Mouse (Mus musculus) midbrain, embryonic 15.5 days (tissue): Measurements from ENCODE around the gene Wwox. TPM values are rescaled to one million over a fixed set of nuclear protein-coding genes. Genes with fewer than 3 reads are reported as not detected.

Experiments used
- ATAC-seq: fragments of 200-750 bp; cut with Nextera tagmentation; replicated peaks from 2 replicates; pipeline ENCODE4 v1.8.0; 2017; ENCODE audit warnings: moderate TSS enrichment
- H3K27ac ChIP-seq: fragments of 300-500 bp; sonication (generic); 2 replicates; pipeline ENCODE4 v1.5.1; 2015; ENCODE audit warnings: mild to moderate bottlenecking, inconsistent platforms
- H3K27me3 ChIP-seq: fragments of 300-500 bp; sonication (generic); replicated peaks from 2 replicates; pipeline ENCODE4 v1.6.1; 2015; ENCODE audit warnings: inconsistent platforms
- H3K36me3 ChIP-seq: fragments of 300-500 bp; sonication (generic); replicated peaks from 2 replicates; pipeline ENCODE4 v1.6.1; 2015; ENCODE audit warnings: inconsistent platforms
- H3K4me1 ChIP-seq: fragments of 300-500 bp; sonication (generic); 2 replicates; pipeline ENCODE4 v1.6.1; 2015; ENCODE audit warnings: inconsistent platforms
- H3K4me2 ChIP-seq: fragments of 300-500 bp; sonication (generic); 2 replicates; pipeline ENCODE4 v1.6.1; 2015; ENCODE audit warnings: inconsistent platforms, mild to moderate bottlenecking, moderate library complexity
- H3K4me3 ChIP-seq: fragments of 300-500 bp; sonication (generic); 2 replicates; pipeline ENCODE4 v1.5.1; 2015; ENCODE audit warnings: mild to moderate bottlenecking, inconsistent platforms
- H3K9ac ChIP-seq: fragments of 300-500 bp; sonication (generic); 2 replicates; pipeline ENCODE4 v1.6.1; 2015; ENCODE audit warnings: mild to moderate bottlenecking, inconsistent platforms
- H3K9me3 ChIP-seq: fragments of 300-500 bp; sonication (generic); 2 replicates; pipeline ENCODE4 v1.6.1; 2016; ENCODE audit warnings: inconsistent platforms
- WGBS: fragments of 180-500 bp; shearing (Covaris S2); methylation state at CpG from one replicate; pipeline ENCODE4 v1.1.7; 2015; ENCODE audit warnings: mixed read lengths; 5-methylcytosine and 5-hydroxymethylcytosine counted together
- polyA plus RNA-seq: library from polyadenylated mRNA; unstranded; fragments of >200 nt; fragmentation: Nextera tagmentation; extraction: Ambion mirVana; gene quantifications from 2 replicates; pipeline ENCODE4 v1.2.1, GENCODE M21; 2015

Gene Wwox
- polyA plus RNA-seq, 1 experiment from 2014 or later: 13.2 TPM

DNA sequence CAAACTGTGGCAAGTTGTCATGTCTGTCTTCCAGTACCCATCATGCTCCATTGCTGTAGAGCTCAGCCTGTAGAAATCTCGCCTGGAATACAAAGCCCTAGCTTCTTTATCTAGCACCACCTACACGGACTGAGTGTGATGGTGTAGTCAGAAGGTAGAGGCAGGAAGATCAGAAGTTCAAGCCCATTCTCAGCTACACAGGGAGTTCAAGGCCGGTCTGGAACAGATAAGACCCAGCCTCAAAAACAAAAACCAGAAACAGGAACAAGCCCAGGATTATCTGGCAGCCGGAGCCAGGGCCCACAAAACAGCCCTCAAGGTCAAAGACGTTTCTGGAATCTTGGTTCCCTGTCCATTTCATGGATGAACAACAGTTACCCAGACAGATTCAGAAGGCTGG, 629.3 kb downstream of the Wwox start:
- no peak for ATAC-seq
- H3K4me3 ChIP-seq: no peak overlapping the region
- H3K36me3 ChIP-seq: no peaks in the 10 kb centered on the region
- H3K27ac ChIP-seq: no peak overlapping the region
- no peak overlapping the region for H3K9ac ChIP-seq
- H3K27me3 ChIP-seq: 0 out of 2 replicates have a peak, but pooled peaks cover 3% of the 10 kb centered on the region
- no peaks in the 10 kb centered on the region for H3K4me1 ChIP-seq
- WGBS: 75% methylated on average over 5 of the region's 5 CpGs
- no peaks in the 10 kb centered on the region for H3K9me3 ChIP-seq
- H3K4me2 ChIP-seq: no peak overlapping the region

DNA sequence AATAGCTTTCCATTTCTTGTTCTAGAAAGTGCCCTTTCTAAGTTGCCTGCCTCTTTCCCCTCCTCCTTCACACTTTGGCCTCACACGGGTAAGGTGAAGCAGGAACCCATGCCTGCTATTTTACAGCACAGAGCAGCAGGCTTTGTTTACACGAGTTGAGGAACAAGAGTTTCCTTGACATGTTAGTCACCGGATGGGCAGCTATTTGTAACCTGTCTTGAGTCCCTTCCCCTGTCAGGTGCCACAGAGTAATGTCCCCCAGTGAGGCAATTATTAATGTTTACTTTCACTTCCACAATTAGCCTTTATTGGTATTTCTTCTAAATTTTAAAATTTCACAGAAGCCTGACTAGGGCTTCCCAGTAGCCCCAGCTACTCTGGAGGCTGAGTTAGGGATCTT, 630.8 kb downstream of the Wwox start:
- WGBS: 61% methylated on average over 3 of the region's 3 CpGs

DNA sequence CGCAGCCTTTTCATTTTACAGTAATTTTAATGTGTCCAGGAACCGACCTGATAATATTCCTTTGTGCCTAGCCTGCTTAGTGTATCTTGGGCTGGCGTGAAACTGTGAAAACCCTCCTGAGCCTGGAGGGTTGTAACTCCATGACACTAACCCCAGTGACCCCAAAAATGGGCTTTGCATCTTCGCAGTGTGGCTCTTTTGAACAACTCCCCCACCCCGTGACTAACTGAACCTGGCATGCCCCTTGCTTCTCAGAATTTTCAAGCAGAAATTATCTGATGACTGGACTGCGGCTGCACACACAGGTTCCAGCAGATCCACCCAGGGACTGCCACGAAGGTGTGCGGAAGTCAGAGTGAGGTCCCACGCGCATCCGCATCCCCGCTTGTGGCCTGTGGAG, 631.8 kb downstream of the Wwox start:
- H3K27me3 ChIP-seq: no peaks in the 10 kb centered on the region
- H3K9me3 ChIP-seq: no peaks in the 10 kb centered on the region
- no peak overlapping the region for H3K4me3 ChIP-seq
- WGBS: 82% methylated on average over 12 of the region's 12 CpGs
- H3K4me2 ChIP-seq: no peak overlapping the region
- H3K9ac ChIP-seq: no peak overlapping the region
- H3K27ac ChIP-seq: no peak overlapping the region
- no peak for ATAC-seq
- H3K36me3 ChIP-seq: no peaks in the 10 kb centered on the region
- H3K4me1 ChIP-seq: no peaks in the 10 kb centered on the region

More for the DNA sequence above, 630.8 kb downstream of the Wwox start:
- Histone ChIP-seq H3K4me3 (no peak overlapping the region), H3K27ac (no peak overlapping the region), H3K4me1 (no peaks in the 10 kb centered on the region), H3K4me2 (no peak overlapping the region), H3K9me3 (no peaks in the 10 kb centered on the region), H3K36me3 (no peaks in the 10 kb centered on the region), H3K27me3 (no peaks in the 10 kb centered on the region), H3K9ac (no peak overlapping the region)
- ATAC-seq: no peak

DNA sequence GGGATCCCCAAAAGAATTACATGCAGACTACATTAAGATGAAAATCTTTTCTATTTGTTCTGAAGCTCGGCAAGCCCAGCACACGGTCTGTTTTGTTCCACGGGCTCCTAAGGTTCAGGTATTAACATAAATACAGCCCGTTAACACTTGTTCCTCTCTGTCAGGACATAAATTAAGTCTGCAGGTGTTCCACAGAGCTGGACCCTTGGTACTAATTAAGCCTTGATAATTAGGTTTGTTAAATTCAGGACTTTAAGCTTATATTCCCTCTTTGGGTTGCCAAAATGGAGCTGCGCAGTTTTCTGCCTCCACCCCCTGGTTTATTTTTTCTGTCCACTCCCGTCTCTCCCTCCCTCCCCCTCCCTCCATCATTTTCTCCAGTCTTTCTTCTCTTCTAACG, 638.8 kb downstream of the Wwox start:
- H3K4me3 ChIP-seq: no peak overlapping the region
- 57% methylated on average over 7 of the region's 7 CpGs for WGBS
- H3K27ac ChIP-seq: no peak overlapping the region
- H3K36me3 ChIP-seq: no peaks in the 10 kb centered on the region
- H3K27me3 ChIP-seq: no peaks in the 10 kb centered on the region
- H3K4me2 ChIP-seq: no peak overlapping the region
- H3K4me1 ChIP-seq: no peaks in the 10 kb centered on the region
- ATAC-seq: no peak
- no peaks in the 10 kb centered on the region for H3K9me3 ChIP-seq
- H3K9ac ChIP-seq: no peak overlapping the region

DNA sequence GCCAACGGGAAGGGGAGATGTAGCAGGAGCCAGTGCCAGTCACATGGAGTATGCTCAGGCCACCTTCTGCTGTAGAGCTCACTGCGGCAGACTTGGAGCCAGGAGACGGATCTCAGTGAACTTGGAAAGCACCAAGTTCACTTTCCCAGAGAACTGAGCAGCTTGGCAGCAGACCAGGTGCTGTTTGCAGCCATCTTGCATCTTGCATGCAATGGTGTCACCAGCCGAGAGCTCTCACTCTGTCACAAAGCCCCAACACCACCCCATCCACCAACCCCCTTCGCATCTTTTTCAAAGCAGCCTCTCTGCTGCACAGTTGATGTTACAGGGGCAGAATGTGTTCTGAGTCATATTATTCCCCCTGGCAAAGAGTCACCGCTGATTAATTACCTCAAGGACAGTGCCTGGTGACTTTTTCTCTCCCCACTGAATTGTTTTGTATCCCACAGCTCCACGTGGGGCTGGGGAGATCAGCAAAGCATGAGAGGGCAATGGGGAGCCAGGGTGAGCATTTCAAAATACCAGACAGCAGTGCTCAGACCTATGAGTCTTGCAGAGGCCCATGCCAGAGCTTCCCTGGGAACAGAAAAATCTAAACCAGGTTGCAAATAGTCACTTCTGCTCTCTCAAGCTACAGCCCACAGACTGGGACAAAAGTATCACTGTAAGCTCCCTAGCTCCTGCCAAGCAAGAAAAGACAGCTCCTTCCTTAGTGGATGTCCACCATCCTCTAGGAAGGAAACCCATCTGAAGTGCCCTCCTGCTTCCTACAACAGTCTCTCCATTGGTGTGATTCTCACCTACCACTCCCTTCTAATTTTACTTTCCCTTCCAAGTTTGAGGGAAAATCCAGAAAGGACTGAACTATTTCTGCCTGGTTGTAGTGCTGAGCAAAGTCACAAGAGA, 642.1 kb downstream of the Wwox start:
- 70% methylated on average over 7 of the region's 7 CpGs for WGBS
- no peak for ATAC-seq

DNA sequence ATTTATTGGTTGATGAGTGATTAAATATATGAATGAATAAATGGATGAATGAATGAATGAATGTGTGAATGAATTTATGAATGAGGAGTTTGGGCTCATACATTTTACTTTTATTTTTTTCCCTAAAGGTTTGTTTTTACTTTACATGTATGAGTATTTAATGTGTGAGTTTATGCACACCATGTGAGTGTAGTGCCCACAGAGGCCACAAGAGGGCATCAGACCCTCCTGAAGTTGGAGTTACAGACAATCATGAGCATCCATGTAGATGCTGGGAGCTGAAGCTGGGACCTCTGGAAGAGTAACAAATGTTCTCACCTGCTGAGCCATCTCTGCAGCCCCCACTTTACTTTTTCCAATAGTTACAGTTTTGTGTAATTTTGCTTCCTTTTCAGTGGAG, 648.7 kb downstream of the Wwox start:
- ATAC-seq: no peak
- Histone ChIP-seq H3K4me1 (no peaks in the 10 kb centered on the region), H3K9me3 (no peaks in the 10 kb centered on the region), H3K9ac (no peak overlapping the region), H3K27ac (no peak overlapping the region), H3K4me3 (no peak overlapping the region), H3K27me3 (no peaks in the 10 kb centered on the region), H3K36me3 (no peaks in the 10 kb centered on the region), H3K4me2 (no peak overlapping the region)

More for the DNA sequence above, 642.1 kb downstream of the Wwox start:
- Histone ChIP-seq H3K27ac (no peak overlapping the region), H3K27me3 (no peaks in the 10 kb centered on the region), H3K4me2 (no peak overlapping the region), H3K36me3 (no peaks in the 10 kb centered on the region), H3K9ac (no peak overlapping the region), H3K4me3 (no peak overlapping the region), H3K9me3 (no peaks in the 10 kb centered on the region), H3K4me1 (no peaks in the 10 kb centered on the region)

DNA sequence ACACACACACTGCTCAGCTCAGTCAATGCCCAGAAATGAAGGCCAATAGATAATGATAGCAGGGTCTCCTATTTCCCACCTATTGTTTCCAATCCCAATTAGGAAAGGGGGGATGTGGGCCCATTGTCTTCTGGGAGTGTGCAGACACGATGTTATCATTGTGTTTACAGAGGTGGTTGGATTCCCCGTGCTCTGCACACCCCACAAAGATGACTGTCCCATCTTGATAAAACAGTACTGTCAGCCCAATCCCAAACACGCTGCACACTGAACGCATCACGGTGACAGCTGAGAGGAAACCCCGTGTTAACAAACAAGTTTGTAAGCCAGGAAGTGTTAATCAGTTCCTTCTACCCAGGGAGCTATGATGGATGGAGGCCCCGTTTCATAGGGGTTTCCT, 650.3 kb downstream of the Wwox start:
- WGBS: 80% methylated on average over 7 of the region's 7 CpGs
- H3K4me1 ChIP-seq: no peaks in the 10 kb centered on the region
- ATAC-seq: no peak
- no peaks in the 10 kb centered on the region for H3K27me3 ChIP-seq
- no peaks in the 10 kb centered on the region for H3K9me3 ChIP-seq
- no peaks in the 10 kb centered on the region for H3K36me3 ChIP-seq
- no peak overlapping the region for H3K9ac ChIP-seq
- no peak overlapping the region for H3K27ac ChIP-seq
- no peak overlapping the region for H3K4me2 ChIP-seq
- no peak overlapping the region for H3K4me3 ChIP-seq

DNA sequence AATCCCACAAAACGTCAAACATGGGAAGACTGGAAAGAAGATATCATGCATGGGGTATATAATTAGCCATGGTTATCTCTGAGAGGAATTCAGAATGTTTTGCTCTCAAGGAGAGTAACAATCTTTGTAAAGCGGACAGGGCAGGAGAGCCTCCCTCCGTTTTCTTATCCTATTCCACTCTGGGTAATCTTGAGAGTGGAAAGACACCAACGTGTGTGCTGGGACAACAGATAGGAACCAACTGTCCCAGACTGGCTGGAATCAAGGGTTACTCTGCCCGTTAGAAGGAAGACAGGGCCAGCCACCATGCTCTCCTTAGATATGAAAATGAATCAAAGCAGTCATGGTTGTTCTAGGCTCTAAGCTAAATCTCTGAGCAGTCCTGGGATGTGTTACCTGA, 650.7 kb downstream of the Wwox start:
- H3K9ac ChIP-seq: no peak overlapping the region
- ATAC-seq: no peak
- no peaks in the 10 kb centered on the region for H3K27me3 ChIP-seq
- whole genome bisulfite sequencing: 83% methylated on average over 5 of the region's 5 CpGs
- no peak overlapping the region for H3K4me3 ChIP-seq
- H3K36me3 ChIP-seq: no peaks in the 10 kb centered on the region
- no peak overlapping the region for H3K4me2 ChIP-seq
- H3K27ac ChIP-seq: no peak overlapping the region
- H3K9me3 ChIP-seq: no peaks in the 10 kb centered on the region
- H3K4me1 ChIP-seq: no peaks in the 10 kb centered on the region

DNA sequence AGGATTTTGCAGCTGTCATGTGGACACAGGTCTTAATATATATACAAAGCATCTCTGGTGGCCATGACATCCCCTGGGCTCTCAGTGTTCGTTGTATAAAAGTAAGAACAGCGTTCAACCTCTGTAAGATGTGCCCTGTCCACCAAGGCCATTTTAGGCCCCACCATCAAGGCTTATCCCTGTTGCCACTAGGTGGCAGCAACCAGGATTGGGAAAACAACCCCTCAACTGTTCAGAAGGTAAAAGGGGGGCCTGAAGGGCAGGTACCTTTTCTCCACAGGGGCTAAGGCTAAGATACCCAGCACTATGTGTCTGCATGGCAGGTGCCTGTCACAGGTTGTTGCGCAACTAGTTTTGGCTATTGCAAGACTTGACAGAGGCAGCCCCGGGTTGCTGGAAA, 656.1 kb downstream of the Wwox start:
- ATAC-seq: no peak
- Histone ChIP-seq H3K9ac (no peak overlapping the region), H3K9me3 (no peaks in the 10 kb centered on the region), H3K4me3 (no peak overlapping the region), H3K4me2 (no peak overlapping the region), H3K36me3 (no peaks in the 10 kb centered on the region), H3K4me1 (no peaks in the 10 kb centered on the region), H3K27me3 (no peaks in the 10 kb centered on the region), H3K27ac (no peak overlapping the region)
- WGBS: 81% methylated on average over 4 of the region's 4 CpGs

DNA sequence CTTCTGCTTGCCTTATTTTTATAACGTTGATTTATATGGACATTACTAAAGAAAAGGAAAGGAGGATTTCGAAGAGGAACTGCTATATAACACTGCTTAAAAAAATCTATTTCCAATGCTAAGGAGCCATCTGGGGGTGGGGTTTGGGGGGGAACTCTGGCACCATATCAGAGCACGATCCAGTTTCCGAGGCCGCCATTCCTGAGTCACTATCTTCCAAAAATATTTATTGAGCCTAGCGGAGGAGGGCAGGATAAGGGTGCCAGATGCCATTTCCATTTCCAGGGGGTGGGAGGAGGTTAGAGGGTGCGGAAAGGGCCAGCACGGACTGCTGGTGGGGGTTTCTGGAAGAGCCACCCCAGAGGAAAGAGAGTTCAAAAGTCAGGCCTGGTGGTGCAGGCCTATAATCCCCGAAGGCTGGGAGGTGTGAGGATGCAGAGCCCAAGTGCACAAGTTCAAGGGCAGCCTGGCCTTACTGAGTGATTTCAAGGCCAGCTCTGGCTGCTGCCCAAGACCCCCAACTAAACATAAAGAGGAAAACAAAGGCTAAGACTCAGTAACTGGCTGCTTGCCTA, 658.6 kb downstream of the Wwox start:
- ATAC-seq: no peak
- no peak overlapping the region for H3K4me2 ChIP-seq
- no peaks in the 10 kb centered on the region for H3K4me1 ChIP-seq
- no peak overlapping the region for H3K9ac ChIP-seq
- no peaks in the 10 kb centered on the region for H3K27me3 ChIP-seq
- no peak overlapping the region for H3K4me3 ChIP-seq
- no peak overlapping the region for H3K27ac ChIP-seq
- no peaks in the 10 kb centered on the region for H3K36me3 ChIP-seq
- no peaks in the 10 kb centered on the region for H3K9me3 ChIP-seq
- 84% methylated on average over 9 of the region's 9 CpGs for WGBS

DNA sequence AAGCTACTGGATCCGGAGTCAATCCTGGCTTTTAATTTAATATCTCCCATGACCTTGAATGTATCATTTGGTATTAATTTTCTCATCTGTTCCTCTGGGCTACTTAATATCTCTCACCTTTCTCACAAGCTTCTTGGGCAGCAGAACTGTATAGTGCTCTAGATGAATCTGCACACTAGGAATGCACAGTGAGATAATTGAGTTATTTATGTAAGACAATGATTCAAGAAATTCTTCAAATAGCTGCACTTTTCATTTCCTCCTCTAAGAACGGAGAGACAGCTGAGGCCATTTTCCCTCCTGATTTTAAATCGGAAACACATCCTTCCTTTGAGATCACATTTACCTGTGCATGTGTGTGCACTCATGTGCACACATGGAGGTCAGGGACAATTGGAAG, 669.9 kb downstream of the Wwox start:
- no peak for ATAC-seq
- H3K27ac ChIP-seq: no peak overlapping the region
- no peaks in the 10 kb centered on the region for H3K36me3 ChIP-seq
- H3K9me3 ChIP-seq: no peaks in the 10 kb centered on the region
- H3K4me2 ChIP-seq: no peak overlapping the region
- H3K4me3 ChIP-seq: no peak overlapping the region
- H3K4me1 ChIP-seq: no peaks in the 10 kb centered on the region
- WGBS: 79% methylated on average over 3 of the region's 3 CpGs
- no peak overlapping the region for H3K9ac ChIP-seq
- H3K27me3 ChIP-seq: no peaks in the 10 kb centered on the region

DNA sequence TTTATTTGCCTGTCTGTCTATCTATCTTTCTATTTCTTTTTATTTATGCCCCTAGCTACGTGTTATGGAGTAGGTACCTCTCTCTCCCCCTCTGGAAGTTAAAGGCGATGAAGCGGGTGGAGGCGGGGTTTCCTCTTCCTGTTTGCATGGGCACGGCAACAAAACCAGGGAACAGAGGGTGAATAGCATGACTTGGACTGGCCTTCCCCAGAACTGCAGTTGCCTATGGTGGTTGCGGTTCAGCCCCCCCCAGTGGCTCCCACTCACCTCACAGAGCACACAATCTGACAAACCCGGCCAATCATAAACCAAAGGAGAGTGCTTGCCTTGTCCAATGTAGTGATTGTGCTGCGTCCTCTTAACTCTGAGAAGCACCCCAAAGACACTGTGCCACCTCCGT, 671.0 kb downstream of the Wwox start:
- no peaks in the 10 kb centered on the region for H3K36me3 ChIP-seq
- H3K9me3 ChIP-seq: no peaks in the 10 kb centered on the region
- H3K9ac ChIP-seq: no peak overlapping the region
- no peak overlapping the region for H3K4me3 ChIP-seq
- no peak overlapping the region for H3K4me2 ChIP-seq
- H3K27me3 ChIP-seq: no peaks in the 10 kb centered on the region
- no peak for ATAC-seq
- H3K4me1 ChIP-seq: no peaks in the 10 kb centered on the region
- H3K27ac ChIP-seq: no peak overlapping the region
- WGBS: 93% methylated on average over 9 of the region's 9 CpGs

DNA sequence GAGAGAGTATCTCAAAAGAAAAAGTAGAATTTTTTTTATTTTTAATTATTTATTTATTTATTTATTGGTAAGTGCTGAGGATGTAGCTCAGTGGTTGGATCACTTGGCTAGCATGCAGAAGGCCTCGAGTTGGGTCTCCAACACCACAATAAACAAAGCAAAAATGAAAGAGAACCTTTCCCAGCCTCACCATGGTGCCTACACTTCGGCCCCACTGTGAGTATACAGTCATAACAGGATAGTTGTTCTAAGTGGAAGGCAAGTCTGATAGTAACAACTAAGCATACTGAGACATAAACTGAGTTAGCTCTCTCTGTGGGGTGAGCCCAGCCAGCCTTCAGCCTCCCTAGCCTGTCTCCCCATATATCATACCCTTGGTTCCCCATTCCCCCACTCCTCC, 672.6 kb downstream of the Wwox start:
- H3K36me3 ChIP-seq: no peaks in the 10 kb centered on the region
- H3K4me3 ChIP-seq: no peak overlapping the region
- no peak overlapping the region for H3K9ac ChIP-seq
- ATAC-seq: no peak
- H3K4me2 ChIP-seq: no peak overlapping the region
- no peaks in the 10 kb centered on the region for H3K9me3 ChIP-seq
- no peak overlapping the region for H3K27ac ChIP-seq
- WGBS: 84% methylated on average over 2 of the region's 2 CpGs
- H3K4me1 ChIP-seq: no peaks in the 10 kb centered on the region
- H3K27me3 ChIP-seq: no peaks in the 10 kb centered on the region
